Mouse (Mus musculus) hematopoietic stem cell, adult 5-6 weeks (primary cell): ENCODE data around the gene Zmynd8. TPM values are rescaled to one million over a fixed set of nuclear protein-coding genes. Genes with fewer than 3 reads are reported as not detected.

Source experiments
- ATAC-seq, 2 experiments: fragments of 125-278 bp in 1 of 2; replicated peaks in 1 of 2; 2 replicates each; pipeline ENCODE4 v1.8.0; 2016 to 2017; ENCODE audit warnings: inconsistent platforms in 2 of 2, mild to moderate bottlenecking in 2 of 2, moderate number of reproducible peaks in 2 of 2, low read depth in 1 of 2, moderate TSS enrichment in 1 of 2; ENCODE audit not compliant: low FRiP score in 2 of 2, poor library complexity in 2 of 2, severe bottlenecking in 2 of 2, insufficient read depth in 1 of 2, low TSS enrichment in 1 of 2
- total RNA-seq: library from RNA; stranded (forward); fragments of 172-1452, 232-1000 nt; gene quantifications from 2 replicates; pipeline ENCODE4 v1.2.3, GENCODE M21; 2017

The Zmynd8 gene
- total RNA-seq, 1 experiment from 2014 or later, result 53.2 TPM

GRCm38 (mm10) chr2:165885225-165885950 lies 13.4 kb downstream of the Zmynd8 start:
- peak; percentile 25 to 44; a peak in 2 of 4 replicates for ATAC-seq

- ATAC-seq, result peak; percentile 64 to 65
Measured at GRCm38 (mm10) chr2:165884577-165885224, 14.1 kb downstream of the Zmynd8 start.

GRCm38 (mm10) chr2:165883846-165884576 lies 14.8 kb downstream of the Zmynd8 start:
- no peak; a peak in 1 of 4 replicates for ATAC-seq

GRCm38 (mm10) chr2:165883006-165883405 lies 15.8 kb downstream of the Zmynd8 start:
- ATAC-seq, result no peak

GRCm38 (mm10) chr2:165881585-165882431 lies 17.0 kb downstream of the Zmynd8 start:
- ATAC-seq, result no peak

GRCm38 (mm10) chr2:165881220-165881584 lies 17.6 kb downstream of the Zmynd8 start:
- ATAC-seq, result no peak

- ATAC-seq, result no peak
Measured at GRCm38 (mm10) chr2:165880501-165881182, 18.2 kb downstream of the Zmynd8 start.

GRCm38 (mm10) chr2:165879403-165880178 lies 19.2 kb downstream of the Zmynd8 start:
- ATAC-seq, result no peak

- ATAC-seq, result no peak
Measured at GRCm38 (mm10) chr2:165878907-165879361, 19.9 kb downstream of the Zmynd8 start.

GRCm38 (mm10) chr2:165878021-165878585 lies 20.7 kb downstream of the Zmynd8 start:
- ATAC-seq, result no peak

- no peak for ATAC-seq
Measured at GRCm38 (mm10) chr2:165877180-165877579, 21.6 kb downstream of the Zmynd8 start.

GRCm38 (mm10) chr2:165876201-165876918 lies 22.5 kb downstream of the Zmynd8 start:
- no peak for ATAC-seq

GRCm38 (mm10) chr2:165875406-165875955 lies 23.3 kb downstream of the Zmynd8 start:
- ATAC-seq, result no peak

GRCm38 (mm10) chr2:165874461-165875339 lies 24.1 kb downstream of the Zmynd8 start:
- peak in 1 of 2 experiments; percentile 49; a peak in 1 of 4 replicates for ATAC-seq
